Comparison of ENCODE assay signal across 13 mouse cellular contexts in the genomic region with DNA sequence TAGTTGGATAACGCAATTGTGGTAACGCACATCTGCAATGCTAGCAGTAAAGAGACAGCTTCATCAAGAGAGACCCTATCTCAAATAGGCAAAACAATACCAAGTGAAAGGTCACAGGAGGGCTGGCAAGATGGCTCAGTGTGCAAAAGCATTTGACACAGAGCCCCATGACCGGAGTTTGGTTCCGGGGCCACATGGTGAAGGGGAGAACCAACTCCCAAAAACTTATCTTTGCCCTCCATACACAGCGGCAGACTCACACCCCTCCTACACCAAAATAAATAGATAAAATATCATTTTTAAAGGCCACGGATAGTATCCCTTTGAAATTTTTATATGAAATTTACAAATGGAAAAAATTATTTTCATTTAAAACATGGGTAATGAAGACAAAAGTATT.
"Had no signal": no experiment of that assay in that cellular context is flagged by ENCODE, and none has a peak within 500 bp of the region (broad histone marks: within the 10 kb centered on the region; RNA-seq: fewer than 3 reads in every experiment).

No protein-coding gene starts in this region.

- H3K27ac ChIP-seq: layer of hippocampus, adult 2 months; limb, embryonic 10.5 days; macrophage; midbrain, embryonic 13.5 days; neural tube, embryonic 15.5 days; stomach, postnatal 0 days had no signal

- ATAC-seq: lung, postnatal 0 days; midbrain, embryonic 13.5 days had no signal

- H3K4me2 ChIP-seq: midbrain, embryonic 13.5 days; neural tube, embryonic 15.5 days had no signal

- DNase-seq: kidney, adult 11 months; kidney, postnatal 10 days; kidney, postnatal 4 days; lung, adult 2 months; thymus, postnatal 4 days had no signal

- H3K9me3 ChIP-seq: limb, embryonic 10.5 days; midbrain, embryonic 13.5 days; neural tube, embryonic 15.5 days had no signal

- H3K4me1 ChIP-seq: limb, embryonic 10.5 days; midbrain, embryonic 13.5 days; neural tube, embryonic 15.5 days had no signal

- H3K9ac ChIP-seq: midbrain, embryonic 13.5 days; neural tube, embryonic 15.5 days had no signal

- H3K4me3 ChIP-seq: layer of hippocampus, adult 2 months; limb, embryonic 10.5 days; midbrain, embryonic 13.5 days; myocyte; neural tube, embryonic 15.5 days had no signal

- H3K27me3 ChIP-seq: midbrain, embryonic 13.5 days; neural tube, embryonic 15.5 days had no signal
